Mouse (Mus musculus): ENCODE results near the gene Atp13a1.

The Atp13a1 gene

GRCm38 (mm10) chr8:69801796-69802195 is 10.8 kb downstream of the Atp13a1 start:
- DNase-seq, result no peak

- no peak for DNase-seq
Measured at GRCm38 (mm10) chr8:69802216-69802615, 11.3 kb downstream of the Atp13a1 start.

- DNase-seq, result no peak
Measured at GRCm38 (mm10) chr8:69803366-69803765, 12.4 kb downstream of the Atp13a1 start.

- no peak for DNase-seq
Measured at GRCm38 (mm10) chr8:69804537-69804936, 13.6 kb downstream of the Atp13a1 start.

- DNase-seq, result no peak
Measured at GRCm38 (mm10) chr8:69805086-69805485, 14.1 kb downstream of the Atp13a1 start.

GRCm38 (mm10) chr8:69805491-69805890 is 14.5 kb downstream of the Atp13a1 start:
- no peak for DNase-seq

- DNase-seq, result no peak
Measured at GRCm38 (mm10) chr8:69807236-69807635, 16.3 kb downstream of the Atp13a1 start.

- peak; percentile 26 for DNase-seq
Measured at GRCm38 (mm10) chr8:69808094-69808863, 17.3 kb downstream of the Atp13a1 start, which contains the start of gene Gmip. Gmip (plus strand) TSS chr8:69808679.

- no peak for DNase-seq
Measured at GRCm38 (mm10) chr8:69808864-69809403, 18.0 kb downstream of the Atp13a1 start.

- DNase-seq, result no peak
Measured at GRCm38 (mm10) chr8:69809820-69810219, 18.9 kb downstream of the Atp13a1 start.

GRCm38 (mm10) chr8:69814881-69815280 is 23.9 kb downstream of the Atp13a1 start:
- DNase-seq, result no peak

- no peak for DNase-seq
Measured at GRCm38 (mm10) chr8:69815396-69815795, 24.4 kb downstream of the Atp13a1 start.

- no peak for DNase-seq
Measured at GRCm38 (mm10) chr8:69820466-69820865, 29.5 kb downstream of the Atp13a1 start.

- no peak for DNase-seq
Measured at GRCm38 (mm10) chr8:69821971-69822385, 31.0 kb downstream of the Atp13a1 start.

GRCm38 (mm10) chr8:69822386-69823191 is 31.6 kb downstream of the Atp13a1 start, which contains the start of gene Lpar2:
Lpar2 (plus strand) TSS chr8:69822429.
- DNase-seq, result no peak

- no peak for DNase-seq
Measured at GRCm38 (mm10) chr8:69826371-69826770, 35.4 kb downstream of the Atp13a1 start.

GRCm38 (mm10) chr8:69832298-69832853 is 41.4 kb downstream of the Atp13a1 start, which contains the start of gene Pbx4:
Pbx4 (plus strand) TSS chr8:69832491.
- peak; percentile 77 for DNase-seq

GRCm38 (mm10) chr8:69837057-69837682 is 46.2 kb downstream of the Atp13a1 start:
- DNase-seq, result no peak

GRCm38 (mm10) chr8:69847167-69848065 is 56.5 kb downstream of the Atp13a1 start:
- DNase-seq, result no peak

GRCm38 (mm10) chr8:69848951-69849350 is 58.0 kb downstream of the Atp13a1 start:
- DNase-seq, result no peak

GRCm38 (mm10) chr8:69849899-69850298 is 58.9 kb downstream of the Atp13a1 start:
- DNase-seq, result no peak

All from cerebellum, adult 11 months (tissue).